Mouse (Mus musculus) forebrain, embryonic 12.5 days (tissue): ENCODE results near the gene BC051019. TPM values are rescaled to one million over a fixed set of nuclear protein-coding genes. Genes with fewer than 3 reads are reported as not detected.

Experiments used
- ATAC-seq: fragments of 200-750 bp; cut with Nextera tagmentation; 2 replicates; pipeline ENCODE4 v1.8.0; 2017; ENCODE audit warnings: moderate TSS enrichment; ENCODE audit not compliant: low FRiP score
- H3K27ac ChIP-seq: fragments of 300-500 bp; sonication (generic); 2 replicates; pipeline ENCODE4 v1.5.1; 2016; ENCODE audit warnings: mild to moderate bottlenecking
- H3K27me3 ChIP-seq: fragments of 300-500 bp; sonication (generic); 2 replicates; pipeline ENCODE4 v1.6.1; 2016; ENCODE audit warnings: mild to moderate bottlenecking
- H3K36me3 ChIP-seq: fragments of 300-500 bp; sonication (generic); replicated peaks from 2 replicates; pipeline ENCODE4 v1.6.1; 2016; ENCODE audit warnings: mild to moderate bottlenecking
- H3K4me1 ChIP-seq: fragments of 300-500 bp; sonication (generic); 2 replicates; pipeline ENCODE4 v1.6.1; 2016
- H3K4me2 ChIP-seq: fragments of 300-500 bp; sonication (generic); 2 replicates; pipeline ENCODE4 v1.6.1; 2016; ENCODE audit warnings: mild to moderate bottlenecking, moderate library complexity
- H3K4me3 ChIP-seq: fragments of 300-500 bp; sonication (generic); replicated peaks from 2 replicates; pipeline ENCODE4 v1.5.1; 2016; ENCODE audit warnings: mild to moderate bottlenecking
- H3K9ac ChIP-seq: fragments of 300-500 bp; sonication (generic); 2 replicates; pipeline ENCODE4 v1.6.1; 2016; ENCODE audit warnings: mild to moderate bottlenecking
- H3K9me3 ChIP-seq: fragments of 300-500 bp; sonication (generic); 2 replicates; pipeline ENCODE4 v1.6.1; 2016
- WGBS: fragments of 180-500 bp; shearing (Covaris S2); methylation state at CpG from one replicate; pipeline ENCODE4 v1.1.7; 2016; 5-methylcytosine and 5-hydroxymethylcytosine counted together
- polyA plus RNA-seq: library from polyadenylated mRNA; unstranded; fragments of >200 nt; fragmentation: Nextera tagmentation; extraction: Ambion mirVana; gene quantifications from 2 replicates; pipeline ENCODE4 v1.2.1, GENCODE M21; 2016

The BC051019 gene
- polyA plus RNA-seq, 1 experiment from 2014 or later = not detected

- Histone ChIP-seq H3K4me1 (peaks cover 14% of the 10 kb centered on the region), H3K4me3 (no peak overlapping the region), H3K4me2 (no peak overlapping the region), H3K27me3 (no peaks in the 10 kb centered on the region), H3K27ac (no peak overlapping the region), H3K9ac (no peak overlapping the region), H3K36me3 (no peaks in the 10 kb centered on the region), H3K9me3 (no peaks in the 10 kb centered on the region)
- WGBS = 80% methylated on average over 4 of the region's 4 CpGs
- ATAC-seq = no peak
These were observed 48.6 kb downstream of the BC051019 start for GRCm38 (mm10) chr7:109674944-109675628.

GRCm38 (mm10) chr7:109671581-109672471 is 51.8 kb downstream of the BC051019 start:
- peak overlapping the region; percentile 79 for H3K27ac ChIP-seq
- H3K4me3 ChIP-seq = peak overlapping the region; percentile 55
- peak overlapping the region; percentile 83 for H3K4me2 ChIP-seq
- under 1% methylated on average over 41 of the region's 44 CpGs for WGBS
- H3K9ac ChIP-seq = peak overlapping the region; percentile 70
- peak; percentile 95 for ATAC-seq
- H3K36me3 ChIP-seq = no peaks in the 10 kb centered on the region
- no peaks in the 10 kb centered on the region; the same call in 1 of the 2 replicates for H3K27me3 ChIP-seq
- H3K4me1 ChIP-seq = peaks cover 14% of the 10 kb centered on the region
- H3K9me3 ChIP-seq = no peaks in the 10 kb centered on the region

DNA sequence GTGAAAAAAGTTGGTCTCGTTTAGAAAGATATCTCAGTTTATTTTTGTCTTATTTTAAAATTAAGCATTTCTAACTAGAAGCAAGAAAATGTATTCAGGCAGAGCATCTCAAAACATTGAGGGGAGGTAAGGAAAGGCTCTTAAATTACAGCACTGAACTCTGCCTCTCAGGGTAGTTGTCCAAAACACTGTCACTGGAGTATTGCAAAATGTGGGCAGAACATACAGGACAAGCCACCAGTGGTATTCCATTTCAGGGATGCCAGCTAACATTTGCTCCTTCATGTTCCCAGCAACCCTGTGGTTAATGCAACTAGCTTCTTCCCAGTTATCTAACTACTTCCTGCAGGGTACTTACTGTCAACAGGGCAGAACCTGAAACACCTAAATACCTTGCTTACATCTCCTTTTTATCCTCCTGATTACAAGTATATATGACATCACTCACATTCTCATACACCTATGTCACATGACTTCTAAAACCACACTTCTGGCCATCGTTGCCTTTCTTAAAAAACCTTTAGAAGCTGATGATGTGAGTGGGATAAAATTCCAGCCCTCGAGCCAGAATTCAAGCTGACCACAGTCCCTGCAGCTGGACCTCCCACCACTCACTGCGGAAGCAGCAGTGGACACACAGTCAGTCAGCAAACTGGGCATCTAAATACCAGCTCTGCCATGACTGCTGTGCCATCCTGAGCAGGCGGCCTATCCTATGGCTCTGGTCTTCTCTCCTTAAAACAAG is 54.1 kb downstream of the BC051019 start:
- H3K9me3 ChIP-seq = no peaks in the 10 kb centered on the region
- peaks cover 14% of the 10 kb centered on the region for H3K4me1 ChIP-seq
- no peak for ATAC-seq
- H3K27me3 ChIP-seq = no peaks in the 10 kb centered on the region; the same call in 1 of the 2 replicates
- no peak overlapping the region for H3K9ac ChIP-seq
- no peak overlapping the region for H3K27ac ChIP-seq
- no peak overlapping the region for H3K4me3 ChIP-seq
- no peak overlapping the region for H3K4me2 ChIP-seq
- WGBS = 87% methylated on average over 5 of the region's 5 CpGs
- no peaks in the 10 kb centered on the region for H3K36me3 ChIP-seq

DNA sequence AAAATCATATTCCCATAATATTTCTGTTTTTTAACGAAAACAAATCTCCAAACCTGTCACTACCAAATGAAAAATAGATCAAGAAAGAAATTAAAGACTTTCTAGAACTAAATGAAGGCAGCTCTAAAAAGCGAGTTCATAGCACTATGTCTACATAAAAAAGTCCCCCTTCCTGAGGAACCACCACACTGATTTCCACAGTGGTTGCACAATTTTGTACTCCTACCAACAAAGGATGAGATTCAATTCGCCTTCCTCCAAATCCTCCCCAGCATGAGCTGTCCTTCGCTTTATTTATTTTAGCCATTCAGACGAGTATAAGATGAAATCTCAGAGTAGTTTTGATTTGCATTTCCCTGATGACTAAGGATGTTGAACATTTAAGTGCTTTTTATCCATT is 57.0 kb downstream of the BC051019 start:
- no peak overlapping the region for H3K4me3 ChIP-seq
- peaks cover 8% of the 10 kb centered on the region for H3K4me1 ChIP-seq
- no peaks in the 10 kb centered on the region for H3K9me3 ChIP-seq
- H3K9ac ChIP-seq = no peak overlapping the region
- H3K27me3 ChIP-seq = no peaks in the 10 kb centered on the region; the same call in 1 of the 2 replicates
- ATAC-seq = no peak
- H3K4me2 ChIP-seq = no peak overlapping the region
- H3K36me3 ChIP-seq = no peaks in the 10 kb centered on the region
- 83% methylated on average over 5 of the region's 5 CpGs for WGBS
- no peak overlapping the region for H3K27ac ChIP-seq

DNA sequence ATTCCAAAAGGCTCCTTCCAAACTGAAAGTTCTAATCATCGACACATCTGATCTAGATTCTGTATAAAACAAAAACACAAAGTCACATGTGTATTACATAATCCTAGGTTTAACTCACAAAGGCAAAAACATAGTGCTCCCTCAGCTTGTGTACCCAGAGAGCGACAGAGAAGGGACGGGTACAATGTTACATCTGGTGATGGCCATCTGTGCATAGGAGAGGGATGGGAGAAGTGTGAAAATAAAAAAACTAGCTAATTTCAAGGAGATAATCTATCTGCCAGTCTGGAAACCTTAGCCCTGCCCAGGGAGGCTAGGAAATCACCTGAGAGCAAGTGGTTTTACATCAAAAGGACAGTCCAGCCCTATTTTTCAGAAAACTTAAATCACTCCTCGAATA is 61.0 kb downstream of the BC051019 start:
- WGBS = 62% methylated on average over 4 of the region's 4 CpGs
- Histone ChIP-seq H3K4me2 (no peak overlapping the region), H3K36me3 (no peaks in the 10 kb centered on the region), H3K27ac (no peak overlapping the region), H3K4me1 (no peaks in the 10 kb centered on the region; the same call in 1 of the 2 replicates), H3K9me3 (no peaks in the 10 kb centered on the region), H3K4me3 (no peak overlapping the region), H3K27me3 (no peaks in the 10 kb centered on the region), H3K9ac (no peak overlapping the region)
- ATAC-seq = no peak

Other genes with a start within 250 kb of the BC051019 start
- gene Trim66, start 215.7 kb downstream of the BC051019 start, polyA plus RNA-seq = 0.64 and 1.6 TPM in 2 replicates
- 97.2 and 98.3 TPM in 2 replicates for gene Rpl27a, start 204.7 kb downstream of the BC051019 start, polyA plus RNA-seq
- gene St5, start 20.2 kb downstream of the BC051019 start, polyA plus RNA-seq = 24.6 and 26.0 TPM in 2 replicates
- 15.6 and 17.4 TPM in 2 replicates for gene Akip1, start 20.2 kb downstream of the BC051019 start, polyA plus RNA-seq
- gene Ascl3, start 7.9 kb upstream of the BC051019 start, polyA plus RNA-seq = not detected in 2 replicates
- 48.9 and 49.8 TPM in 2 replicates for gene Tmem9b, start 29.0 kb upstream of the BC051019 start, polyA plus RNA-seq
- gene Nrip3, start 58.2 kb upstream of the BC051019 start, polyA plus RNA-seq = 2.2 and 2.3 TPM in 2 replicates
- 1.5 and 1.8 TPM in 2 replicates for gene Scube2, start 141.8 kb upstream of the BC051019 start, polyA plus RNA-seq
- 52.2 and 53.6 TPM in 2 replicates for gene Dennd5a, start 236.6 kb upstream of the BC051019 start, polyA plus RNA-seq